Mouse (Mus musculus) spleen, adult 18-20 months (tissue): ENCODE measurements at regions not wholly inside any gene's neighbourhood (a gene's known extent, or its start where the extent isn't known, plus 50 kb on each side); places are given as distances from the start of the nearest gene placed in this dataset.

ENCODE experiments used
- DNase-seq, 2 experiments: peaks; one replicate each; pipeline ENCODE4 v3.0.0; 2022; ENCODE audit warnings: mixed read lengths in 2 of 2

GRCm38 (mm10) chr4:9031634-9032033 is 792.8 kb upstream of the Car8 start:
- no peak for DNase-seq

- DNase-seq = no peak
Measured at GRCm38 (mm10) chr4:9028946-9029345, 790.1 kb upstream of the Car8 start.

- DNase-seq = no peak
Measured at GRCm38 (mm10) chr4:9028475-9028874, 789.6 kb upstream of the Car8 start.

GRCm38 (mm10) chr4:9027798-9028404 is 789.1 kb upstream of the Car8 start:
- DNase-seq = peak; percentile 70 to 89

- DNase-seq = no peak
Measured at GRCm38 (mm10) chr4:9027383-9027782, 788.5 kb upstream of the Car8 start.

GRCm38 (mm10) chr4:9026841-9027240 is 788.0 kb upstream of the Car8 start:
- DNase-seq = no peak

- DNase-seq = no peak
Measured at GRCm38 (mm10) chr4:9025821-9026470, 787.1 kb upstream of the Car8 start.

- no peak for DNase-seq
Measured at GRCm38 (mm10) chr4:9024216-9024925, 785.5 kb upstream of the Car8 start.

- DNase-seq = no peak
Measured at GRCm38 (mm10) chr4:9019241-9020110, 780.6 kb upstream of the Car8 start.

- no peak for DNase-seq
Measured at GRCm38 (mm10) chr4:9018236-9018635, 779.4 kb upstream of the Car8 start.

GRCm38 (mm10) chr4:9016504-9017040 is 777.7 kb upstream of the Car8 start:
- DNase-seq = no peak

- DNase-seq = no peak
Measured at GRCm38 (mm10) chr4:9015528-9016503, 777.0 kb upstream of the Car8 start.

- no peak for DNase-seq
Measured at GRCm38 (mm10) chr4:9014986-9015385, 776.1 kb upstream of the Car8 start.

- DNase-seq = no peak
Measured at GRCm38 (mm10) chr4:9012787-9013186, 773.9 kb upstream of the Car8 start.

GRCm38 (mm10) chr4:9011952-9012351 is 773.1 kb upstream of the Car8 start:
- DNase-seq = no peak

GRCm38 (mm10) chr4:9011129-9011518 is 772.3 kb upstream of the Car8 start:
- DNase-seq = no peak

GRCm38 (mm10) chr4:9010381-9011128 is 771.7 kb upstream of the Car8 start:
- DNase-seq = no peak

GRCm38 (mm10) chr4:9009656-9010055 is 770.8 kb upstream of the Car8 start:
- DNase-seq = no peak

GRCm38 (mm10) chr4:9005938-9006626 is 767.2 kb upstream of the Car8 start:
- no peak for DNase-seq

- DNase-seq = no peak
Measured at GRCm38 (mm10) chr4:9003891-9004290, 765.0 kb upstream of the Car8 start.
